Mouse (Mus musculus): ENCODE results near the gene Olah. TPM values are rescaled to one million over a fixed set of nuclear protein-coding genes. Genes with fewer than 3 reads are reported as not detected.
"Not testable (repeated sequence)": the region's sequence is repeated elsewhere in the genome, so short reads cannot be mapped to it uniquely, and the experiment has no call there.

The Olah gene
- not detected in 2 replicates for polyA plus RNA-seq (2012; ENCODE audit: insufficient read depth, insufficient read length, low replicate concordance, missing spikeins)

GRCm38 (mm10) chr2:3397110-3397509 lies at the start of gene Olah:
TSS of gene Olah (minus strand) at chr2:3397210.
- H3K4me3 ChIP-seq (ENCODE audit: insufficient read depth, low read depth, low read length); H3K4me1 ChIP-seq (ENCODE audit: control insufficient read depth, insufficient read depth, low read length); H3K27ac ChIP-seq (ENCODE audit: insufficient read depth, low read depth, low read length): not testable (repeated sequence)
- WGBS = 77% methylated on average over 10 of the region's 10 CpGs

- 93% methylated on average over 4 of the region's 4 CpGs for WGBS
- no peak for TF ChIP-seq CTCF (IDR thresholded peaks at IDR 0.05; ENCODE audit: insufficient read depth, low read depth, low read length)
- no peak for TF ChIP-seq POLR2A (IDR thresholded peaks at IDR 0.05; ENCODE audit: insufficient read depth, low read depth, low read length)
Measured at GRCm38 (mm10) chr2:3445984-3446383, 49.0 kb upstream of the Olah start.

GRCm38 (mm10) chr2:3444206-3444605 lies 47.2 kb upstream of the Olah start:
- Histone ChIP-seq H3K27ac (ENCODE audit: insufficient read depth, low read depth, low read length) (no peak overlapping the region), H3K4me3 (ENCODE audit: insufficient read depth, low read depth, low read length) (no peak overlapping the region), H3K4me1 (ENCODE audit: control insufficient read depth, insufficient read depth, low read length) (no peaks in the 10 kb centered on the region)
- 75% methylated on average over 7 of the region's 7 CpGs for WGBS
- TF ChIP-seq POLR2A (IDR thresholded peaks at IDR 0.05; ENCODE audit: insufficient read depth, low read depth, low read length) = no peak

More at GRCm38 (mm10) chr2:3445984-3446383, 49.0 kb upstream of the Olah start:
- Histone ChIP-seq H3K4me3 (ENCODE audit: insufficient read depth, low read depth, low read length) (no peak overlapping the region), H3K4me1 (ENCODE audit: control insufficient read depth, insufficient read depth, low read length) (no peaks in the 10 kb centered on the region), H3K27ac (ENCODE audit: insufficient read depth, low read depth, low read length) (no peak overlapping the region)

- 52% methylated on average over 7 of the region's 7 CpGs for WGBS
Measured at GRCm38 (mm10) chr2:3437956-3438355, 40.9 kb upstream of the Olah start.

GRCm38 (mm10) chr2:3435369-3436061 lies 38.5 kb upstream of the Olah start:
- H3K4me3 ChIP-seq (ENCODE audit: insufficient read depth, low read depth, low read length) = no peak overlapping the region
- H3K4me1 ChIP-seq (ENCODE audit: control insufficient read depth, insufficient read depth, low read length) = peaks cover 4% of the 10 kb centered on the region; the same call in 1 of the 2 replicates
- no peak overlapping the region for H3K27ac ChIP-seq (ENCODE audit: insufficient read depth, low read depth, low read length)
- 93% methylated on average over 6 of the region's 6 CpGs for WGBS
- TF ChIP-seq CTCF (IDR thresholded peaks at IDR 0.05; ENCODE audit: insufficient read depth, low read depth, low read length) = no peak
- no peak for TF ChIP-seq POLR2A (IDR thresholded peaks at IDR 0.05; ENCODE audit: insufficient read depth, low read depth, low read length)

More at GRCm38 (mm10) chr2:3437956-3438355, 40.9 kb upstream of the Olah start:
- H3K4me1 ChIP-seq (ENCODE audit: control insufficient read depth, insufficient read depth, low read length) = peaks cover 4% of the 10 kb centered on the region; the same call in 1 of the 2 replicates
- no peak overlapping the region for H3K4me3 ChIP-seq (ENCODE audit: insufficient read depth, low read depth, low read length)
- TF ChIP-seq POLR2A (IDR thresholded peaks at IDR 0.05; ENCODE audit: insufficient read depth, low read depth, low read length) (no peak), CTCF (IDR thresholded peaks at IDR 0.05; ENCODE audit: insufficient read depth, low read depth, low read length) (no peak)
- H3K27ac ChIP-seq (ENCODE audit: insufficient read depth, low read depth, low read length) = no peak overlapping the region

GRCm38 (mm10) chr2:3430956-3431355 lies 33.9 kb upstream of the Olah start:
- H3K4me1 ChIP-seq (ENCODE audit: control insufficient read depth, insufficient read depth, low read length) = no peaks in the 10 kb centered on the region
- 91% methylated on average over 9 of the region's 9 CpGs for WGBS
- H3K4me3 ChIP-seq (ENCODE audit: insufficient read depth, low read depth, low read length) = no peak overlapping the region
- H3K27ac ChIP-seq (ENCODE audit: insufficient read depth, low read depth, low read length) = no peak overlapping the region
- TF ChIP-seq CTCF (IDR thresholded peaks at IDR 0.05; ENCODE audit: insufficient read depth, low read depth, low read length) (no peak), POLR2A (IDR thresholded peaks at IDR 0.05; ENCODE audit: insufficient read depth, low read depth, low read length) (no peak)

GRCm38 (mm10) chr2:3424579-3424910 lies 27.5 kb upstream of the Olah start:
- WGBS = 2% methylated on average over 10 of the region's 10 CpGs
- Histone ChIP-seq H3K4me3 (ENCODE audit: insufficient read depth, low read depth, low read length) (peak overlapping the region; percentile 91), H3K27ac (ENCODE audit: insufficient read depth, low read depth, low read length) (no peak overlapping the region), H3K4me1 (ENCODE audit: control insufficient read depth, insufficient read depth, low read length) (no peaks in the 10 kb centered on the region)
- TF ChIP-seq POLR2A (IDR thresholded peaks at IDR 0.05; ENCODE audit: insufficient read depth, low read depth, low read length) (no peak), CTCF (IDR thresholded peaks at IDR 0.05; ENCODE audit: insufficient read depth, low read depth, low read length) (no peak)

- Histone ChIP-seq H3K27ac (ENCODE audit: insufficient read depth, low read depth, low read length) (no peak within 1 kb of the TSS), H3K4me3 (ENCODE audit: insufficient read depth, low read depth, low read length) (peak within 1 kb of the TSS; percentile 91), H3K4me1 (ENCODE audit: control insufficient read depth, insufficient read depth, low read length) (no peaks in the 10 kb centered on the region)
- peak; percentile 35; the same call in 1 of the 2 replicates for TF ChIP-seq POLR2A (IDR thresholded peaks at IDR 0.05; ENCODE audit: insufficient read depth, low read depth, low read length)
- TF ChIP-seq CTCF (IDR thresholded peaks at IDR 0.05; ENCODE audit: insufficient read depth, low read depth, low read length) = no peak
- under 1% methylated on average over 29 of the region's 29 CpGs for WGBS
Measured at GRCm38 (mm10) chr2:3423841-3424578, 27.0 kb upstream of the Olah start, which contains the start of gene Dclre1c. TSS of gene Dclre1c (plus strand) at chr2:3424131.

GRCm38 (mm10) chr2:3422548-3422947 lies 25.5 kb upstream of the Olah start, which contains the start of gene Meig1:
TSS of gene Meig1 (minus strand) at chr2:3422648.
- no peak within 1 kb of the TSS for H3K4me3 ChIP-seq (ENCODE audit: insufficient read depth, low read depth, low read length)
- no peak for TF ChIP-seq CTCF (IDR thresholded peaks at IDR 0.05; ENCODE audit: insufficient read depth, low read depth, low read length)
- TF ChIP-seq POLR2A (IDR thresholded peaks at IDR 0.05; ENCODE audit: insufficient read depth, low read depth, low read length) = no peak
- no peaks in the 10 kb centered on the region for H3K4me1 ChIP-seq (ENCODE audit: control insufficient read depth, insufficient read depth, low read length)
- WGBS = 66% methylated on average over 3 of the region's 3 CpGs
- no peak within 1 kb of the TSS for H3K27ac ChIP-seq (ENCODE audit: insufficient read depth, low read depth, low read length)
